33 mouse cellular contexts compared by ENCODE assay signal in genomic region chr14:12167215-12167614, GRCm38 (mm10).
DNase-seq lines count a peak whose midpoint lies in the region; ATAC-seq and TF ChIP-seq lines count a peak whose summit lies in the region.
"Had no signal": no experiment of that assay in that cellular context is flagged by ENCODE, and none has a peak within 500 bp of the region (broad histone marks: within the 10 kb centered on the region; RNA-seq: fewer than 3 reads in every experiment).

No protein-coding gene starts in this region.

- H3K9ac ChIP-seq in kidney, postnatal 0 days (ENCODE audit: low read depth, low read length), result no peak overlapping the region
- H3K9ac ChIP-seq in limb, embryonic 14.5 days (ENCODE audit: low read depth, low read length, severe bottlenecking), result no peak overlapping the region
- H3K9ac ChIP-seq: embryonic facial prominence, embryonic 12.5 days; forebrain, postnatal 0 days; heart, embryonic 15.5 days; hindbrain, embryonic 15.5 days; liver, embryonic 14.5 days; midbrain, embryonic 15.5 days; neural tube, embryonic 15.5 days had no signal

- H3K4me1 ChIP-seq in kidney, postnatal 0 days (replicated peaks; ENCODE audit: insufficient read depth, low read length), result no peaks in the 10 kb centered on the region; the same call in 1 of the 2 replicates
- H3K4me1 ChIP-seq in limb, embryonic 14.5 days (ENCODE audit: control insufficient read depth, insufficient read depth, low read length), result peaks cover 7% of the 10 kb centered on the region
- H3K4me1 ChIP-seq: embryonic facial prominence, embryonic 12.5 days; heart, embryonic 15.5 days; hindbrain, embryonic 10.5 days; hindbrain, embryonic 15.5 days; midbrain, embryonic 15.5 days had no signal

- H3K27ac ChIP-seq in gastrocnemius, adult 2 months, result no peak overlapping the region
- H3K27ac ChIP-seq in kidney, postnatal 0 days, result no peak overlapping the region
- H3K27ac ChIP-seq in limb, embryonic 14.5 days (replicated peaks; ENCODE audit: low read depth, low read length), result no peak overlapping the region
- H3K27ac ChIP-seq: embryonic facial prominence, embryonic 12.5 days; heart, adult 2 months; heart, embryonic 15.5 days; hindbrain, embryonic 10.5 days; hindbrain, embryonic 15.5 days; layer of hippocampus, adult 2 months; left cerebral cortex, adult 2 months; liver, embryonic 14.5 days; macrophage; midbrain, embryonic 15.5 days; neural tube, embryonic 15.5 days had no signal

- no peaks in the 10 kb centered on the region for H3K9me3 ChIP-seq in kidney, postnatal 0 days (replicated peaks; ENCODE audit: low read length)
- no peaks in the 10 kb centered on the region for H3K9me3 ChIP-seq in limb, embryonic 14.5 days (ENCODE audit: control insufficient read depth, low read length)
- H3K9me3 ChIP-seq: embryonic facial prominence, embryonic 12.5 days; heart, embryonic 15.5 days; hindbrain, embryonic 10.5 days; hindbrain, embryonic 15.5 days; midbrain, embryonic 15.5 days; neural tube, embryonic 15.5 days had no signal

- H3K27me3 ChIP-seq in kidney, postnatal 0 days (ENCODE audit: insufficient read depth, low read length), result no peaks in the 10 kb centered on the region
- H3K27me3 ChIP-seq in limb, embryonic 14.5 days (ENCODE audit: control insufficient read depth, insufficient read depth, low read length), result no peaks in the 10 kb centered on the region
- H3K27me3 ChIP-seq: embryonic facial prominence, embryonic 12.5 days; heart, embryonic 15.5 days; hindbrain, embryonic 15.5 days; midbrain, embryonic 15.5 days; neural tube, embryonic 15.5 days had no signal

- WGBS in kidney, postnatal 0 days, result 60% methylated on average over 4 of the region's 4 CpGs
- WGBS in limb, embryonic 14.5 days, result 52% methylated on average over 4 of the region's 4 CpGs

- TF ChIP-seq POLR2A in limb, embryonic 14.5 days (IDR thresholded peaks at IDR 0.05; ENCODE audit: borderline replicate concordance, extremely low read depth, insufficient read depth, insufficient read length), result no peak

- peak; percentile 13 for DNase-seq in adrenal gland, adult 2 months
- DNase-seq in adrenal gland, adult (ENCODE audit: inconsistent age in 2 of 2, low spot score in 1 of 2), result no peak
- DNase-seq in gastrocnemius, adult 2 months, result peak; percentile 35
- DNase-seq in gastrocnemius, postnatal 36 days, result no peak
- no peak for DNase-seq in kidney, postnatal 0 days (ENCODE audit: low spot score)
- DNase-seq in kidney, postnatal 25 days, result no peak
- DNase-seq in limb, embryonic 14.5 days (ENCODE audit: low spot score), result peak; percentile 23
- no peak for DNase-seq in cerebellum, adult 11-12 months
- DNase-seq: cerebellum, adult 9-10 months; cerebellum, postnatal 36 days; forebrain, postnatal 0 days; gastrocnemius, postnatal 14 days; liver; lung, adult 2 months; lung, postnatal 10 days; retina, postnatal 1 day; right cerebral cortex, postnatal 14 days; spleen, adult 18-20 months; thymus, adult 2 months; thymus, postnatal 36 days had no signal

- H3K4me2 ChIP-seq in kidney, postnatal 0 days (ENCODE audit: low read length), result no peak overlapping the region
- no peak overlapping the region for H3K4me2 ChIP-seq in limb, embryonic 14.5 days (replicated peaks; ENCODE audit: low read depth, low read length, severe bottlenecking)
- H3K4me2 ChIP-seq: embryonic facial prominence, embryonic 12.5 days; heart, embryonic 15.5 days; hindbrain, embryonic 15.5 days; midbrain, embryonic 15.5 days; neural tube, embryonic 15.5 days had no signal

- intact Hi-C loops in gastrocnemius, adult 2 months (cut with DNase I), result no loop called here
- intact Hi-C loops in gastrocnemius, postnatal 36 days (cut with DNase I), result no loop called here

- TF ChIP-seq CTCF in gastrocnemius, adult 2 months (IDR thresholded peaks at IDR 0.05), result no peak
- no peak for TF ChIP-seq CTCF in kidney, postnatal 0 days (IDR thresholded peaks at IDR 0.05; ENCODE audit: low read depth)

- 0 out of 2 replicates have a peak, but pooled peaks have one; percentile 16 for ATAC-seq in kidney, postnatal 0 days (replicated peaks; ENCODE audit: low FRiP score, low read depth)
- ATAC-seq in limb, embryonic 14.5 days (ENCODE audit: low FRiP score, low read depth), result peak; percentile 54; the same call in 1 of the 2 replicates
- ATAC-seq: forebrain, postnatal 0 days; inflammation-experienced regulatory T-cells, adult 6 months; midbrain, embryonic 15.5 days had no signal

- H3K36me3 ChIP-seq in kidney, postnatal 0 days (ENCODE audit: insufficient read depth, low read length), result 0 out of 2 replicates have a peak, but pooled peaks cover 4% of the 10 kb centered on the region
- no peaks in the 10 kb centered on the region for H3K36me3 ChIP-seq in limb, embryonic 14.5 days (ENCODE audit: control insufficient read depth, insufficient read depth, low read length)
- H3K36me3 ChIP-seq: embryonic facial prominence, embryonic 12.5 days; G1E; heart, embryonic 15.5 days; hindbrain, embryonic 15.5 days; midbrain, embryonic 15.5 days; neural tube, embryonic 15.5 days had no signal

- no peak overlapping the region for H3K4me3 ChIP-seq in gastrocnemius, adult 2 months
- no peak overlapping the region for H3K4me3 ChIP-seq in kidney, postnatal 0 days (replicated peaks; ENCODE audit: low read depth, low read length)
- H3K4me3 ChIP-seq in limb, embryonic 14.5 days (replicated peaks; ENCODE audit: low read length), result no peak overlapping the region
- H3K4me3 ChIP-seq: embryonic facial prominence, embryonic 12.5 days; heart, adult 2 months; heart, embryonic 15.5 days; hindbrain, embryonic 10.5 days; hindbrain, embryonic 15.5 days; layer of hippocampus, adult 2 months; left cerebral cortex, adult 2 months; midbrain, embryonic 15.5 days; neural tube, embryonic 15.5 days had no signal

Comparison
In these comparisons a context has a peak if more than half of its experiments do, and no peak if none do; other contexts are left out.
1. DNase-seq: peak in adrenal gland, adult 2 months (single experiment), gastrocnemius, adult 2 months (single experiment) and limb, embryonic 14.5 days (single experiment); none in adrenal gland, adult (0 of 2), gastrocnemius, postnatal 36 days (0 of 2), kidney, postnatal 0 days (single experiment), kidney, postnatal 25 days (0 of 2) and cerebellum, adult 11-12 months (single experiment).